Mouse (Mus musculus) testis, adult 2 months (tissue): ENCODE data around the gene Tnks1bp1.

Source experiments
- CTCF ChIP-seq: fragments of 200-500 bp; IDR thresholded peaks from 2 replicates; pipeline ENCODE4 v1.5.1; 2012; ENCODE audit warnings: low read depth, mild to moderate bottlenecking, inconsistent platforms, low read length, moderate library complexity; ENCODE audit not compliant: control insufficient read depth, insufficient read depth, insufficient replicate concordance
- POLR2A ChIP-seq: fragments of 200-500 bp; IDR thresholded peaks from 2 replicates; pipeline ENCODE4 v1.6.1; 2012; ENCODE audit warnings: low read depth, mild to moderate bottlenecking, inconsistent platforms, low read length, moderate library complexity; ENCODE audit not compliant: control insufficient read depth

DNA sequence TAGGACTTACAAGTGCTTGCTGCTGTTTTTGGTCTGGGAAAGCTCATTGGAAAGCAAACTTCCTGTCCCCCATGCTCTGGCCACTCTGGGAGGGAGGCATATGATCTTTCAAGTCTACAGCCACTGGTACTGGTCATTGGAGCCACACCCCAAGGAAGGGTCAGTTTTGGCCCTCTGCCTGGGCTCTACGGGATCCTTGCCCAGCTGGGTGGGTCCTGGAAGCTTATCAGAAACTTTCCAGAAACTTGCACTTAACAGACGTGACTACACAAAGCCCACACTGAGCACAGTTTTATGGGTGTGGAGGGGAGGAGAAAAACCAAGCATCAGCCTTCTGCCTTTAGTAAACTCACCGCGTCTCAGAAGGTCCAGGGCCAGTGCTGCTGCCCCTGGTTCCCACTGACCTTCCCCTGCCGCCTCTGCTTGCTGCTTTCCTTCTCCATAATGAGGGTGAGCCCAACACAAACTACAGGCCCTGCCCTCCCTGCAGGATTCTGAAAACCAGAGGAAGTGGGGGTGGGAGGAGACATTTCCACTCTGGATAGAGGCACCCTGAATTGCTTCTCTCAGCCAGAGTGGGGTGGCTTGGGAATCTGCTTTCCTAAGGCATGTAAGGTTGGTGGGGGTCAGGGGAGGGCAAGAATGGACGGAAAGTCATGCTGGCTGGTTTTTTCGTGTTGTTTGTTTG, 51.1 kb downstream of the Tnks1bp1 start:
- TF ChIP-seq CTCF (no peak), POLR2A (no peak)
